Mouse (Mus musculus) embryo, embryonic 11.5 days (tissue): ENCODE measurements around the gene Enox2.
"Not testable (repeated sequence)": the region's sequence is repeated elsewhere in the genome, so short reads cannot be mapped to it uniquely, and the experiment has no call there.

Source experiments
- DNase-seq: peaks from one replicate; pipeline ENCODE4 v3.0.0-alpha.2; 2012; ENCODE audit warnings: low read depth, low spot score

The Enox2 gene

DNA sequence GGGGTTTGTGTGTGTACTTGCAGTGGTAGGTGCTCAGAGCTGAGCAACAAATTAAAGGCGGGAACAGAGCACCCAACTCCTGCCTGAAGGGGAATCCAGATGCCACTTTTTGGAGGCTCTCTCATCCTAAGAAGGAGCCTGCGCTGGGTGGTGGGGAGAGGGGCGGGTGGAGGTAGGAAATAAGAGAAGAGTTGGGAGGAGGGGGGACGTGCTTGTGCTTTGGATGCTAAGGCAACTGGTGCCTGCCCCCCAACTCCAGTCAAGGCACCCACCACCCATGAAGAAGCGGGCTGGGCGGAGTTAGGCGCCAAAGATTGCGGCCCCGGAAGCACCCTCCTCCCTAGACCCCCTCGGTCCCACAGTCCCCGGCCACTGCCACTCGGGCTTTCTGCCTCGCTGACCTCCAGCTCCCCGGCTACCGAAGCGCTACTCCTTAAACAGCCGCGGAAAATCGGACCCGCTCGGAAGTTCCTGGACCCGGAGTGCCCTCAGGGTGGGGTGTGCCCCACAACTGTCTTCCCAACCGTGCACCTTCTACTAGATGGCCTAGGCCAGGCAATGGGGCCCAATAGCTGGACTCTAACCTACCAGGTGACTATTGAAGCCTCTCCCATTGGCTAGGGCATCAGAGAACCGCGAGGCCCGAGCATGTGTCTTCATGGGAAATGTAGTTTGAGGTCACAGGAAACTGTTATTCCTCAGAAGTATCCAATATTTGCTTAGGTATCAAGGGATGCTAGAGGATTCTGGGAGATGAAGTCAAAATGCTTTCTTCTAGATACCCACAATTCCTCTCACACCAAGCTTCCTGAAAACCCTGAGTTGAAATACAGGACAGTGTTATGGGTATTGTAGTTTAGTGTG is at the start of gene Enox2:
Enox2 (minus strand) TSS at position 560 of the 864 bp plus-strand sequence.
- peak; percentile 68 for DNase-seq

DNA sequence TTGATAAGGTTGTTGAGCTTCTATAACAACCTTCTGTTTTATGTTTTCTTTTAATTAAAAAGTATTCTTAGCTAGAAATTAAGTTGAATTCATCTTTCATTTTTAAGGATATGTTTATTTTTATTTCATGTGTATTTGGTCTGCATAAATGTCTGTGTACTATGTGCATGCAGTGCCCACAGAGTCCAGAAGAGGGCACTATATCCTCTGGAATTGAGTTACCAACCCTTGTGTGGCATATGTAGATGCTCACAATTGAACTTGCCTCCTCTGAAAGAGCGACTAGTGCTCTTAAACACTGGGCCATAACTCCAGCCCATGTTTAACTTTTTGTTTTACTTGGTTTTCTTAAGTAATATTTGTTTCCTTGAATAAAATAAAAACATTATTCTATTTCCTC is 21.4 kb upstream of the Enox2 start:
- no peak for DNase-seq

DNA sequence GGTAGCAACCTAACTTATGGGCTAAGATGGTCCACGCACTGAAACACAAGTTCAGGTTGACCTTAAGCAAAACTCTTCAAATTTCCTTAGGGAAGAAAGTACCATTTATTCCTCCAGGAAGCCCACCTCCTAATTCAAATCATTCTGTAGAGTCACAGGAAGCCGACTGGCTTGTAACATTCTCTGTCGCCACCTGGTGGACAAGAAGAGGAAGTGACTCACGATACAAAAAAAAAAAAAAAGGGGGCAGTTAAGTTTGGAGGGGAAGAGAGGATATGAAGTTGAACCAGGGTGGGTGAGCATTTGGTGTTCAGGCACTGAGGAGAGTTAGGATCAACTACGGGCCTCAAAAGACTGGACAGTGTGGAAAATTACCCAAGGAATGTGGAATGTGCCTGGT is 18.6 kb upstream of the Enox2 start:
- peak; percentile 8 for DNase-seq

DNA sequence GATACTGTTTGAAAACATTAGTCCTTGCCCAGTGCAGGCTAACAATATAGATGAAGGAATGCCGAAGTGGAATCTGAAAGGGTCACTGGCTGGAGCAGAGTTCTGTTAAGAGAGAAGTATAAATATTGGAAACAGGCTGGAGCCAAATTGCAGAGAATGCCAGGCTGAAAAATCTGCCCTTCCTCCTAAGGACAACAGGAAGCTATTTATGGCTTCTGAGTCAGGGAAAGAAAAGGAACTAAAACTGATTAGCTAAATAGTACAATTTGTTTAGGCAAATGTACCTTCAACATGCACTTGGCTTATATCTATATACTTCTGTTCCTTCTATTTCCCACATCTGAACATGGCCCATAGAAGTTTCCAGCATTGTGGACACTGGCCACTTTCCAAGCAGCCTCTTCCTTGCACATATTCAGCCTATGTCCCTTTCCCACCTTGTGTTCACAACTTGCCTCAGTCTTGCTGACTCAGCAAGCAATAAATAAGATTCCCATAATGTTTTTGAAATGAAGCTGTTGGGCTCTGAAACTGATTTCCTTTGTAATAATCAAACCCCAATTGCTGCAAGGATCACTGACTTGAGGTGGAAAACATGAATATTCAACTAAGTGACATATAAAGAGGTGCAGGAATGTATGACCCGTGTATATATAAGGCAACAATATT is 8.0 kb downstream of the Enox2 start:
- DNase-seq: no peak

- no peak for DNase-seq
These were observed 14.5 kb downstream of the Enox2 start for GRCm38 (mm10) chrX:49273487-49274042.

GRCm38 (mm10) chrX:49250816-49251215 is 37.2 kb downstream of the Enox2 start:
- no peak for DNase-seq

- DNase-seq: peak; percentile 5
These were observed 62.1 kb downstream of the Enox2 start for GRCm38 (mm10) chrX:49225792-49226426.

DNA sequence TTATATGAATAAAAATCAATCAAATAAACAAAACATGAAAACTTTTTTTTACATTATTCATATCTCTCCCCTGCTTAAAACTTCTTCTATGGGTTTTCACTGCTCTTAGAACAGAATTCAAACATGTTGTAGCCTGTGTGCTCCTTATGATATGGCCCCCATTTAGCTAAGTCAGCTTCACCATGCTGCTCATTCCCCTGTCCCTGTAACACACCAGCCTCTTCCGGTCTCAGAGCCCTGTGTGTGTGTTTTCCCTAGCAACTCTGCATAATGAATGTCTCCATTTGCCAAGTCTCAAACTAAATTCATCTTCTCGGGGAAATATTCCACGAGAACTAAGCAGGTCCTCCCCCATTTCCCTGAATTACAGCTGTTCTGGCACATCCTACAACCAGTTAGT is 71.6 kb downstream of the Enox2 start:
- DNase-seq: no peak

DNA sequence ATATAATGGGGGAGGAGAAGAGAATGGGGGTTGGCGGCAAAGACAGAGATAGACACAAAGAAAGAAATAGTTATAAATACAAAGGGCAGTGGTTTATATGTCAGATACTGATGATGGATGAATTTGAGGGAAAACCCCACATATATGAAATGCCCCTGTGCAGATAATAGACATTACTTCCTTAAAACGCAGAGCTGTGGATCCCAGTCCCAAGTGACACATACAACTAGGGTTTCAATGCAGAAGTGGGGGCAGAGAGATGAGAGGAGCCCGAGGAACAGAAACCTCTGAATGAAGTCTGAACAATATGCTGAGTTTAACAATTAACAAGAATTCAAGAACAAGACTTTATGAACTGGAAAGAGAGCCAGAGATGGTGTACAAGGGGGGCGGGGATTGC is 91.7 kb downstream of the Enox2 start:
- no peak for DNase-seq

GRCm38 (mm10) chrX:49181136-49181535 is 106.9 kb downstream of the Enox2 start:
- no peak for DNase-seq

DNA sequence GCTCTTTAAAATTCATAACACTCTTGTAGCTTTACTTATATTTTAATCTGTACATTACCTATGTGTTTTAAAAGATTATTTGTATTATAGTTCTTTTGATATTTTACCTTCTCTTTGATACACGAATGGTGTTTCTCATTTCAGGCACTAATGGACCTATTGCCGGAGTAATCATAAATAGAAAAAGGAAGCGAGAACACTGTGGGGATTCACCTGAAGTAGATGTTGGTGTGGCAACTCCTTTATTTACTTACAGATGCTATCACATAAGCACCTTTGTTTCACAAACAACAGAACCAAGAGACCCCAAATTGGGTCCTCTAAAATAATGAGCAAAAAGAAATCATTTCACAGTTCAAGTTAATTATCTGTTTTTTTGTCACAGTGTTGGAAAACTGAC is 109.4 kb downstream of the Enox2 start:
- DNase-seq: no peak

GRCm38 (mm10) chrX:49154280-49154679 is 133.8 kb downstream of the Enox2 start:
- DNase-seq: no peak

DNA sequence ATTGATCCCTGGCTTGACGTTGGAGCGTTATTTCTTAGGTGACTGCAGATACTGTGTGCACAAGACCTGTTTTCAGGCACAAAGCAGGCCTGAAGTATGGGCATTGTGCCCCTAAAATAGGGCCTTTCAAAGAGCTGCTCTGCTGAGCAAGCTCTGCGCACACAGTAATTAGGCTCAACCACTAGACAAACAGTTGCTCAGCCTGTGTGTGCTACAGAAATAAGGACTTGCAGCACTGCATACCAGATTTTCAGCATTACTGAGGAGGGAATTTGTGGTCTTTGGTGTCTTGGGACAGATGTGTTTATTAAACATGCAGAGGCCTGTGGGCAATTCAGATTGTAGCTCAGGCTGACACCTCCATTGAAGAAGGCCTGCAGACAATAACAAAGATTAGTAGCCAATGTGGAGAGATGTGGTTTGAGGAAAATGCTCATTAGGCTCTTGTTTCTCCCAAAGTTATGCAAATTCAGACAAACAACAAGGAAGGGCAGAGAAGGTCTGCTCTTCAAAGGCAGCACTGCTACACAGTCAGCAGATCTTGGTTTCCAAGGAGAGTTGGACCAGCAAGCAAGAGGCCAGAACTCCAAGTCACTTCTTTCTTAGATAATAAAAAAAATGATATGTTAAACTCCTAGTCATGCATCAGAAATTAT is 163.2 kb downstream of the Enox2 start:
- no peak for DNase-seq

DNA sequence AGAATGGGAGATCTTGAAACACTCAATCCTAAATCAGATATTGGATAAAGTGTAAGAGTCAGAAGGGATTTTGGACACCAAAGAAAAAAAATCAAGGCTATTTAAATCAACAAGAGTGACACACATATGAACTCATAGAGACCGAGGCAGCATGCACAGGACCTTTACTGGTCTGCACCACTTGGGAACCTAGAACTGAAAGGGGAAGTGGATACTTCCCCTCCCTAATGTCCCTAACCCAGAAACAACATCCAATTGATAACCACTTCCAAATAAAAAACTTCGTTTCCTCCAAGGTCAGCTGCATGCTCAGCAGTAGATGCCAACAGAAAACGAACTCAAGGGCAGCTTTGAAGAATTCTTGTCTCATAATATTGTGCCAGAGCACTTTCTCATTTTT is 171.6 kb downstream of the Enox2 start:
- DNase-seq: no peak

DNA sequence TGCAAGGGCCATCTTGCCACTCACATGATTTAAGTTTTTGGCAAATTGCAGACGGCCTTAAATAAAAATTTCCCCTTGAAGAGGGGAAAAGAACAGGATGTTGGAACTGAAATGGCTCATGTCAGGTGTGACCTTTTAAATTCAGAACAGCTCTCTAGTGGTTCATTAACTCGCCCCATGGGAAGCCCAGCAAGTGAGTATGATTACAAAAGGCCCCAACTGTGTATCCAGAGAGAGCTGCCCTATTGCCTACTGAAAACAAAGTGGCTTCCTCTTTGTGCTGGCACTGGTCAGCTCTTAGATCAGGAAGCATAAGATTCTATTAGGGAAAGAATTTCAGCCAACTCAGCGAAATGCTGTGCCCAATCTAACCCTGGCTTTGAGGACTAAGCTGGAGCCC is 175.6 kb downstream of the Enox2 start:
- DNase-seq: no peak

DNA sequence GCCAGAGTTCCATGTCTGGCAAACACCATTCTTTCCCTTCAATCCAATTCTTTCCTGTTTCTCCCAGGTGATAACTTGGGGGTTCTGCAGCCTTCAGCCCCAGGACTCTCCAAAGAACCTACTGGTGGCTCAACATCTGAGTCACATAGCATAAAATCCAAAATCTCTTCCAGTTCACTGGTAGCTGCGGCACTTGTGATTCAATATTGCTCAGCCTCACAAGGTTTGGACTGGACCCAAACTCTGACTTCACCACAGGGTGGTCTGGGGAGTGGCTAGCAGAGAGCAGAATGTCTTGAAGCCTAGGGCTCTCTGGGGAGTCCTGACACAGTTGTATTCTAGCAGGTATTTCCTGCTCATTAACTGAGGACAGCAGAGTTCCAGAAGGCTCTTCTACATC is 187.5 kb downstream of the Enox2 start:
- DNase-seq: not testable (repeated sequence)

DNA sequence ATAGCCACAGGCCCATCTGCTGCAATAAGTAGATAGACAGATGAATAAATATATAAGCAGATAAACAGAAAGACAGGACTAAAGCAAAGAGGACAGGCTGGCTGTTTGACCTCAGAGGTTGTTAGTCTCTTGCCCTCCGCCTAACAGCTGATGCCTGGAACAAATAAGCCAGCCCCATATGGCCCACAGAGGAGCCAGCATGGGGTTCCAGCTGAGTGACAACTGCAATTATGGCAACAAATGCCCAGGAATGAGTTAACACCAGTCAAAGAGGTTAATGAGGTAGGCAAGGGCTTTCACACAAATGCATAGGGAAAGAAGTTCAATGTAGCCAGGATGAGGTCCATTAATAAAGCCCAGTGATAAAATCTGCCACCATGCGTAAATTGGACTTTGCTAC is 191.8 kb downstream of the Enox2 start:
- DNase-seq: peak; percentile 8

GRCm38 (mm10) chrX:49075055-49075454 is 213.0 kb downstream of the Enox2 start:
- DNase-seq: no peak

- DNase-seq: no peak
These were observed 214.5 kb downstream of the Enox2 start for GRCm38 (mm10) chrX:49073563-49073962.

DNA sequence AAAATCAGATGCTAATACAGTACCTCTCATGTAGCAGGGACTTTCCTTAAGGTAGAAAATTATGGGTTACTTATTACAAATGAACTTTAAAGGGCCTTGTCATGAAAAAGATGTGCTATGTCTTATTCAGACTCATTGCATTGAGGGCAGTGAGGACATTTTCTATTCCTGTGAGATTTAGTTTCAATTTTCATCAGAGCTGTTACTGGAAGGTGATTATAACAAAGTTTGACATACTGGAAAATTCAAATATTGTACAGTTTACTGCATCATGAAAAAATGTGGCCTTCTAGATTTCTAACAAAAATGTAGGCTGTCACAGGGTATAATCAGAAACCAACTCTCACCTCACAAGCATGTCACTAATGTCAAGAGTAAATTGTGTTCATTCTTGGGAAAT is 242.9 kb downstream of the Enox2 start:
- no peak for DNase-seq

- no peak for DNase-seq
These were observed 278.3 kb downstream of the Enox2 start for GRCm38 (mm10) chrX:49009746-49010145.

GRCm38 (mm10) chrX:49005655-49006054 is 282.4 kb downstream of the Enox2 start:
- DNase-seq: no peak
